9 mouse cellular contexts compared by ENCODE assay signal in the genomic region with DNA sequence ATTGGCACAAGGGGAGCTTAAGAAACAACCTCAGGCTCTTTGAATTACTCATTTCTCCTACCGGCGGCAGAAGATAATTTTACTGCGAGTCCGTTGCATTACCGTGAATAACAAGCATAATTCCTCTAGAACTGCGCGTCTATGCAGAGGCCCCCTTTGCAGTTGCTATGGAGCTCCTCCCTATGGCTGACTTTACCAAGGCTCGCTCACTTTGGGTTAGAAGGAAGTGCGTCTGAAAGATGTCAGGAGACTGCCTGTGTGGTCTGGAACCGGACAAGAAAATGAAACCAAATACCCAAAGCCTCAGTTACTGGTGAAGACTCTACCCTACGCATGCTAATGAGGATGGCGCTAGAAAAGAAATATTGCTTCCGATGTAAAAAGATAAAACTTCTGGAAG.
DNase-seq lines count a peak whose midpoint lies in the region; ATAC-seq lines count a peak whose summit lies in the region.
"Had no signal": no experiment of that assay in that cellular context is flagged by ENCODE, and none has a peak within 500 bp of the region (broad histone marks: within the 10 kb centered on the region; RNA-seq: fewer than 3 reads in every experiment).

No protein-coding gene starts in this region.

- 73% methylated on average over 13 of the region's 13 CpGs for WGBS in heart, embryonic 13.5 days
- WGBS in macrophage (ENCODE audit: missing documents), result 24% methylated on average over 13 of the region's 13 CpGs
- 67% methylated on average over 13 of the region's 13 CpGs for WGBS in kidney, embryonic 16.5 days
- WGBS in forebrain, embryonic 12.5 days, result 74% methylated on average over 13 of the region's 13 CpGs

- peak overlapping the region; percentile 27 for H3K4me2 ChIP-seq in heart, embryonic 13.5 days
- H3K4me2 ChIP-seq in kidney, embryonic 16.5 days (replicated peaks; ENCODE audit: low read depth, low read length), result no peak overlapping the region
- H3K4me2 ChIP-seq in forebrain, embryonic 12.5 days, result no peak overlapping the region

- no peak for DNase-seq in heart, adult 8-10 months (ENCODE audit: low spot score)
- DNase-seq in 416B (ENCODE audit: low read depth), result peak; percentile 95
- peak; percentile 38 for DNase-seq in c-Kit-positive CD71-negative TER-119-negative erythroid progenitor cells, embryonic 14.5 days (ENCODE audit: low read depth)
- DNase-seq in yolk sac, embryonic 10.5 days (ENCODE audit: low spot score), result no peak

- H3K4me3 ChIP-seq in heart, embryonic 13.5 days, result no peak overlapping the region
- H3K4me3 ChIP-seq in macrophage (ENCODE audit: inconsistent target), result peak overlapping the region; percentile 7; the same call in 1 of the 2 replicates
- no peak overlapping the region for H3K4me3 ChIP-seq in kidney, embryonic 16.5 days (ENCODE audit: low read length)
- no peak overlapping the region for H3K4me3 ChIP-seq in forebrain, embryonic 12.5 days (replicated peaks)
- H3K4me3 ChIP-seq: heart, adult 2 months had no signal

- no peaks in the 10 kb centered on the region for H3K4me1 ChIP-seq in heart, embryonic 13.5 days
- H3K4me1 ChIP-seq in kidney, embryonic 16.5 days (ENCODE audit: insufficient read depth, low read length), result no peaks in the 10 kb centered on the region
- H3K4me1 ChIP-seq in forebrain, embryonic 12.5 days, result no peaks in the 10 kb centered on the region

- H3K27ac ChIP-seq in heart, embryonic 13.5 days (replicated peaks), result no peak overlapping the region
- H3K27ac ChIP-seq in macrophage, result no peak overlapping the region
- H3K27ac ChIP-seq in kidney, embryonic 16.5 days (ENCODE audit: low read length), result no peak overlapping the region
- H3K27ac ChIP-seq in forebrain, embryonic 12.5 days, result no peak overlapping the region
- H3K27ac ChIP-seq: heart, adult 2 months had no signal

- no peak for ATAC-seq in heart, embryonic 13.5 days (ENCODE audit: extremely low read depth, insufficient number of reproducible peaks, low FRiP score, low TSS enrichment)
- no peak for ATAC-seq in kidney, embryonic 16.5 days (ENCODE audit: low FRiP score, low TSS enrichment)
- no peak for ATAC-seq in forebrain, embryonic 12.5 days (ENCODE audit: low FRiP score)

- no peaks in the 10 kb centered on the region for H3K79me2 ChIP-seq in macrophage (ENCODE audit: inconsistent target)

- H3K36me3 ChIP-seq in heart, embryonic 13.5 days, result no peaks in the 10 kb centered on the region
- no peaks in the 10 kb centered on the region for H3K36me3 ChIP-seq in macrophage (ENCODE audit: inconsistent target)
- no peaks in the 10 kb centered on the region for H3K36me3 ChIP-seq in kidney, embryonic 16.5 days (ENCODE audit: insufficient read depth, low read length)
- no peaks in the 10 kb centered on the region for H3K36me3 ChIP-seq in forebrain, embryonic 12.5 days (replicated peaks)

- H3K9me3 ChIP-seq in heart, embryonic 13.5 days, result 0 out of 2 replicates have a peak, but pooled peaks cover 3% of the 10 kb centered on the region
- H3K9me3 ChIP-seq in kidney, embryonic 16.5 days (ENCODE audit: low read length), result no peaks in the 10 kb centered on the region
- no peaks in the 10 kb centered on the region for H3K9me3 ChIP-seq in forebrain, embryonic 12.5 days

- no peaks in the 10 kb centered on the region for H3K27me3 ChIP-seq in heart, embryonic 13.5 days (replicated peaks)
- H3K27me3 ChIP-seq in kidney, embryonic 16.5 days (ENCODE audit: insufficient read depth, low read length), result no peaks in the 10 kb centered on the region
- H3K27me3 ChIP-seq in forebrain, embryonic 12.5 days, result no peaks in the 10 kb centered on the region

- H3K9ac ChIP-seq in heart, embryonic 13.5 days, result no peak overlapping the region
- H3K9ac ChIP-seq in kidney, embryonic 16.5 days (replicated peaks; ENCODE audit: low read length), result no peak overlapping the region
- H3K9ac ChIP-seq in forebrain, embryonic 12.5 days, result no peak overlapping the region

Comparison
In these comparisons a context has a peak if more than half of its experiments do, and no peak if none do; other contexts are left out.
1. DNase-seq: peak in 416B (single experiment) and c-Kit-positive CD71-negative TER-119-negative erythroid progenitor cells, embryonic 14.5 days (single experiment); none in heart, adult 8-10 months (single experiment) and yolk sac, embryonic 10.5 days (single experiment).